ENCODE assay signal across 8 mouse cellular contexts in the genomic region with DNA sequence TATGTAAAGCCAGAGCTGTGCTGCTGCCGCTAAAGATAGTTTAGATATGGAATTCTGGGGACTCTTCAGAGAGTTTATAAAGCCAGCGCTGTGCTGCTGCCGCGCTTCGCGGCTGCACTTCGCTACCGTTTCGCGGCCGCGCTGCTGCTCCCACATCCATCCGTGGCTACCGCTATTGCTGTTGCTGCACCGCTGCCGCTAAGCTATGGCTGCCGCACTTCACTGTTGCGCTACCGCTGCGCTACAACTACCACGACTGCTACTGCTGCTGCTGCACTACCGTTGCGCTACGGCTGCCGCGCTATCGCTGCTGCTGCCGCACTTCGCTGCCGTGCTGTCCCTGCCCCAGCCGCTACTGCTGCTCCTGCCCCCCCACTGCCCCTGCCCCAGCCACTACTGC. TPM values are rescaled to one million over a fixed set of nuclear protein-coding genes. Genes with fewer than 3 reads are reported as not detected.
A peak's percentile ranks its signal among the peaks of the same experiment; 100 is the strongest.
DNase-seq lines count a peak whose midpoint lies in the region; ATAC-seq lines count a peak whose summit lies in the region.

No protein-coding gene starts in this region.

- H3K4me3 ChIP-seq in heart, embryonic 10.5 days, result peak overlapping the region; percentile 35; the same call in 1 of the 2 replicates
- 0 out of 2 replicates have a peak overlapping the region, but pooled peaks have one; percentile 9 for H3K4me3 ChIP-seq in embryonic facial prominence, embryonic 15.5 days (replicated peaks)

- H3K9me3 ChIP-seq in heart, embryonic 10.5 days, result peaks cover 17% of the 10 kb centered on the region
- no peaks in the 10 kb centered on the region; the same call in 1 of the 2 replicates for H3K9me3 ChIP-seq in embryonic facial prominence, embryonic 15.5 days (replicated peaks)

- DNase-seq in heart, embryonic 10.5 days (ENCODE audit: low spot score), result no peak
- DNase-seq in heart, postnatal 36 days, result no peak
- DNase-seq in B cell, adult 2 months, result peak; percentile 34 to 39
- DNase-seq in c-Kit-positive CD71-positive TER-119-positive erythroid progenitor cells, embryonic 14.5 days (ENCODE audit: low spot score), result no peak
- DNase-seq in urinary bladder, postnatal 14 days (ENCODE audit: low spot score), result no peak
- no peak for DNase-seq in lung, postnatal 36 days

- 60% methylated on average over 31 of the region's 31 CpGs for WGBS in heart, embryonic 10.5 days
- WGBS in embryonic facial prominence, embryonic 15.5 days, result 60% methylated on average over 31 of the region's 31 CpGs

- 0 out of 2 replicates have a peak, but pooled peaks cover 3% of the 10 kb centered on the region for H3K4me1 ChIP-seq in heart, embryonic 10.5 days
- no peaks in the 10 kb centered on the region for H3K4me1 ChIP-seq in embryonic facial prominence, embryonic 15.5 days

- peaks cover 66% of the 10 kb centered on the region for H3K27me3 ChIP-seq in heart, embryonic 10.5 days (ENCODE audit: insufficient read depth, poor library complexity, severe bottlenecking)
- peaks cover 48% of the 10 kb centered on the region for H3K27me3 ChIP-seq in embryonic facial prominence, embryonic 15.5 days

- no peak overlapping the region; the same call in 1 of the 2 replicates for H3K4me2 ChIP-seq in embryonic facial prominence, embryonic 15.5 days (replicated peaks)

- ATAC-seq in embryonic facial prominence, embryonic 15.5 days (ENCODE audit: insufficient number of reproducible peaks, low FRiP score, low TSS enrichment, low read depth), result no peak
- ATAC-seq in megakaryocyte, adult 5-6 weeks (ENCODE audit: poor library complexity, severe bottlenecking), result peak; percentile 60

- no peak overlapping the region for H3K9ac ChIP-seq in embryonic facial prominence, embryonic 15.5 days

- no peak overlapping the region for H3K27ac ChIP-seq in heart, embryonic 10.5 days
- no peak overlapping the region for H3K27ac ChIP-seq in embryonic facial prominence, embryonic 15.5 days (replicated peaks)

- intact Hi-C loops in heart, postnatal 36 days (cut with DNase I), result no loop called here

- no peaks in the 10 kb centered on the region for H3K36me3 ChIP-seq in heart, embryonic 10.5 days
- no peaks in the 10 kb centered on the region for H3K36me3 ChIP-seq in embryonic facial prominence, embryonic 15.5 days

RNA-seq across cellular contexts. Expression of a gene that starts 30.1 kb away (rescaled TPM):
- polyA plus RNA-seq in heart, embryonic 10.5 days (2016; fragmentation: Nextera tagmentation; extraction: Ambion mirVana), result 0.13 and 0.22 TPM in 2 replicates
- not detected for total RNA-seq in heart, postnatal 36 days (2021)
- polyA plus RNA-seq in embryonic facial prominence, embryonic 15.5 days (2015; fragmentation: Nextera tagmentation; extraction: Ambion mirVana), result 0.96 and 1.1 TPM in 2 replicates
- not detected in 2 replicates for total RNA-seq in megakaryocyte, adult 5-6 weeks (2015)
- not detected in 2 replicates for total RNA-seq in megakaryocyte, adult 5-6 weeks (2017)

Comparison
In these comparisons a context has a peak if more than half of its experiments do, and no peak if none do; other contexts are left out.
1. DNase-seq: peak in B cell, adult 2 months (2 of 2); none in heart, embryonic 10.5 days (single experiment), heart, postnatal 36 days (0 of 2), c-Kit-positive CD71-positive TER-119-positive erythroid progenitor cells, embryonic 14.5 days (single experiment), urinary bladder, postnatal 14 days (single experiment) and lung, postnatal 36 days (single experiment).